10 mouse cellular contexts compared by ENCODE assay signal in genomic region chr13:100843944-100844343, GRCm38 (mm10). TPM values are rescaled to one million over a fixed set of nuclear protein-coding genes. Genes with fewer than 3 reads are reported as not detected.
DNase-seq lines count a peak whose midpoint lies in the region; ATAC-seq and TF ChIP-seq lines count a peak whose summit lies in the region.
"Had no signal": no experiment of that assay in that cellular context is flagged by ENCODE, and none has a peak within 500 bp of the region (broad histone marks: within the 10 kb centered on the region; RNA-seq: fewer than 3 reads in every experiment).

No protein-coding gene starts in this region.

- TF ChIP-seq RAD21 in CH12.LX (IDR thresholded peaks at IDR 0.05; ENCODE audit: low read depth, low read length) = peak; percentile 61

- H3K79me2 ChIP-seq in CH12.LX (replicated peaks; ENCODE audit: control insufficient read depth, extremely low read depth, insufficient read depth, poor library complexity, severe bottlenecking) = no peaks in the 10 kb centered on the region

- no peaks in the 10 kb centered on the region for H3K36me3 ChIP-seq in intestine, embryonic 14.5 days (ENCODE audit: control insufficient read depth, insufficient read depth, low read length)
- no peaks in the 10 kb centered on the region for H3K36me3 ChIP-seq in intestine, embryonic 16.5 days (ENCODE audit: control insufficient read depth, insufficient read depth, low read length)
- H3K36me3 ChIP-seq in CH12.LX (replicated peaks in 1 of 2; ENCODE audit: control insufficient read depth in 1 of 2, insufficient read depth in 1 of 2, low read length in 1 of 2) = no peaks in the 10 kb centered on the region
- no peaks in the 10 kb centered on the region for H3K36me3 ChIP-seq in liver, embryonic 12.5 days

- no peak for TF ChIP-seq EP300 in CH12.LX (IDR thresholded peaks at IDR 0.05; ENCODE audit: low read length)

- intact Hi-C loops in left cerebral cortex, postnatal 10 days (cut with DNase I) = no loop called here

- no peak overlapping the region for H3K27ac ChIP-seq in intestine, embryonic 14.5 days (ENCODE audit: low read depth)
- H3K27ac ChIP-seq in intestine, embryonic 16.5 days (ENCODE audit: low read length) = no peak overlapping the region
- H3K27ac ChIP-seq in CH12.LX (ENCODE audit: insufficient read depth, low read depth) = no peak overlapping the region
- no peak overlapping the region for H3K27ac ChIP-seq in liver, embryonic 12.5 days

- no peaks in the 10 kb centered on the region for H3K27me3 ChIP-seq in intestine, embryonic 14.5 days (replicated peaks; ENCODE audit: control insufficient read depth, insufficient read depth, low read length)
- no peaks in the 10 kb centered on the region for H3K27me3 ChIP-seq in intestine, embryonic 16.5 days (replicated peaks; ENCODE audit: control insufficient read depth, insufficient read depth, low read length)
- H3K27me3 ChIP-seq in CH12.LX (replicated peaks) = no peaks in the 10 kb centered on the region
- no peaks in the 10 kb centered on the region for H3K27me3 ChIP-seq in liver, embryonic 12.5 days (replicated peaks)

- H3K9me3 ChIP-seq in intestine, embryonic 14.5 days (ENCODE audit: control insufficient read depth, low read length) = no peaks in the 10 kb centered on the region
- no peaks in the 10 kb centered on the region; the same call in 1 of the 2 replicates for H3K9me3 ChIP-seq in intestine, embryonic 16.5 days (ENCODE audit: control insufficient read depth, low read length)
- no peaks in the 10 kb centered on the region for H3K9me3 ChIP-seq in CH12.LX (replicated peaks; ENCODE audit: low read length)
- no peaks in the 10 kb centered on the region for H3K9me3 ChIP-seq in liver, embryonic 12.5 days (replicated peaks)

- in situ Hi-C loops in CH12.LX (cut with MboI; ENCODE audit: low pct_ligation_motif_present, low pct_unique_long_range_greater_than_20kb, low sequenced_read_pairs) = loop anchor here (10.0 kb wide), 1 partner anchor 149 kb away; no protein-coding TSS in a partner anchor

- 0 out of 2 replicates have a peak, but pooled peaks have one; percentile 28 for ATAC-seq in intestine, embryonic 14.5 days (replicated peaks; ENCODE audit: low FRiP score, low TSS enrichment, low read depth)
- no peak for ATAC-seq in intestine, embryonic 16.5 days
- ATAC-seq in liver, embryonic 12.5 days = 0 out of 2 replicates have a peak, but pooled peaks have one; percentile 21

- peak; percentile 15 to 68; a peak in 2 of 4 replicates for TF ChIP-seq CTCF in CH12.LX (conservative IDR thresholded peaks at IDR 0.05 in 1 of 2, IDR thresholded peaks at IDR 0.05 in 1 of 2; ENCODE audit: low read depth in 2 of 2, low read length in 2 of 2)

- DNase-seq in intestine, embryonic 14.5 days (ENCODE audit: low spot score) = no peak
- no peak for DNase-seq in CH12.LX (ENCODE audit: extremely low read depth)
- DNase-seq in R1 (ENCODE audit: low read depth, low spot score) = peak; percentile 55
- no peak for DNase-seq in frontal cortex, adult 2 months (ENCODE audit: extremely low spot score in 1 of 2, low spot score in 1 of 2)
- no peak for DNase-seq in left cerebral cortex, postnatal 10 days (ENCODE audit: extremely low spot score in 1 of 2, low spot score in 2 of 2)
- no peak for DNase-seq in frontal cortex, postnatal 14 days (ENCODE audit: low spot score in 2 of 2)
- DNase-seq: heart, postnatal 10 days; midbrain, embryonic 14.5 days had no signal

- WGBS in intestine, embryonic 14.5 days = 89% methylated on average over 2 of the region's 2 CpGs
- 79% methylated on average over 2 of the region's 2 CpGs for WGBS in intestine, embryonic 16.5 days
- WGBS in liver, embryonic 12.5 days (ENCODE audit: insufficient replicate concordance) = 57% methylated on average over 2 of the region's 2 CpGs

- TF ChIP-seq POLR2A in CH12.LX (IDR thresholded peaks at IDR 0.05; ENCODE audit: low read depth, low read length) = no peak

- H3K4me2 ChIP-seq in intestine, embryonic 14.5 days (ENCODE audit: low read length) = no peak overlapping the region
- no peak overlapping the region for H3K4me2 ChIP-seq in intestine, embryonic 16.5 days (ENCODE audit: low read depth, low read length)
- no peak overlapping the region for H3K4me2 ChIP-seq in CH12.LX (ENCODE audit: insufficient read depth, low read depth, poor library complexity, severe bottlenecking)
- H3K4me2 ChIP-seq in liver, embryonic 12.5 days = no peak overlapping the region

- no peaks in the 10 kb centered on the region for H3K4me1 ChIP-seq in intestine, embryonic 14.5 days (replicated peaks; ENCODE audit: control insufficient read depth, insufficient read depth, low read length)
- peaks cover 3% of the 10 kb centered on the region; the same call in 1 of the 2 replicates for H3K4me1 ChIP-seq in intestine, embryonic 16.5 days (ENCODE audit: control insufficient read depth, insufficient read depth, low read length)
- H3K4me1 ChIP-seq in CH12.LX (ENCODE audit: control insufficient read depth in 1 of 2, insufficient read depth in 2 of 2) = peaks cover 0 to 3% of the 10 kb centered on the region in 2 experiments; a peak in 1 of 4 replicates
- no peaks in the 10 kb centered on the region for H3K4me1 ChIP-seq in liver, embryonic 12.5 days

- H3K4me3 ChIP-seq in intestine, embryonic 14.5 days (ENCODE audit: low read depth, low read length) = no peak overlapping the region
- no peak overlapping the region for H3K4me3 ChIP-seq in intestine, embryonic 16.5 days (ENCODE audit: low read length)
- H3K4me3 ChIP-seq in CH12.LX (replicated peaks in 1 of 3; ENCODE audit: low read depth in 2 of 3, low read length in 2 of 3, poor library complexity in 1 of 3) = no peak overlapping the region
- H3K4me3 ChIP-seq in liver, embryonic 12.5 days = no peak overlapping the region

- H3K9ac ChIP-seq in intestine, embryonic 14.5 days (ENCODE audit: low read length) = no peak overlapping the region
- H3K9ac ChIP-seq in intestine, embryonic 16.5 days (ENCODE audit: low read depth, low read length) = no peak overlapping the region
- no peak overlapping the region for H3K9ac ChIP-seq in CH12.LX (ENCODE audit: insufficient read depth, low read depth)
- no peak overlapping the region for H3K9ac ChIP-seq in liver, embryonic 12.5 days

- dilution Hi-C loops in CH12.LX (cut with MboI; ENCODE audit: extremely low pct_ligation_motif_present, extremely low pct_unique_long_range_greater_than_20kb, low sequenced_read_pairs) = no loop called here

TF ChIP-seq in CH12.LX, 34 proteins besides CTCF, POLR2A, EP300 and RAD21:
- TF ChIP-seq PAX5 (IDR thresholded peaks at IDR 0.05; ENCODE audit: low read length) (no peak), SMC3 (IDR thresholded peaks at IDR 0.05; ENCODE audit: low read depth, low read length) (peak; percentile 29; the same call in 1 of the 2 replicates), USF2 (conservative IDR thresholded peaks at IDR 0.05; ENCODE audit: low read depth, low read length) (no peak)

RNA-seq across cellular contexts. Expression of gene Slc30a5, which starts 10.7 kb away (rescaled TPM):
- polyA plus RNA-seq in intestine, embryonic 14.5 days (2014; fragmentation: Nextera tagmentation; extraction: Ambion mirVana) = 62.8 and 65.4 TPM in 2 replicates
- polyA plus RNA-seq in intestine, embryonic 16.5 days (2015; fragmentation: Nextera tagmentation; extraction: Ambion mirVana) = 59.1 and 70.4 TPM in 2 replicates
- 54.4 and 65.0 TPM in 2 replicates for total RNA-seq in CH12.LX (2012; rRNA removed)
- total RNA-seq in CH12.LX (2014; rRNA removed) = 99.9 and 111 TPM in 2 replicates
- 57.9 and 65.9 TPM in 2 replicates for polyA plus RNA-seq in CH12.LX (2012; ENCODE audit: insufficient read length, low read depth)
- 40.8 and 45.1 TPM in 2 replicates for polyA plus RNA-seq in liver, embryonic 12.5 days (2016; fragmentation: Nextera tagmentation; extraction: Ambion mirVana)
- polyA plus RNA-seq in frontal cortex, adult 2 months (2012; rRNA removed) = 42.0 and 43.4 TPM in 2 replicates
- total RNA-seq in left cerebral cortex, postnatal 10 days (2021) = 10 to 100 TPM; 40.1 to 42.8 TPM

RNA-seq across cellular contexts. Expression of gene Ccnb1, which starts 57.6 kb away (rescaled TPM):
- polyA plus RNA-seq in intestine, embryonic 14.5 days (2014; fragmentation: Nextera tagmentation; extraction: Ambion mirVana) = 242 and 267 TPM in 2 replicates
- 169 and 199 TPM in 2 replicates for polyA plus RNA-seq in intestine, embryonic 16.5 days (2015; fragmentation: Nextera tagmentation; extraction: Ambion mirVana)
- total RNA-seq in CH12.LX (2012; rRNA removed) (172 and 199 TPM in 2 replicates), CH12.LX (2014; rRNA removed) (416 and 456 TPM in 2 replicates)
- polyA plus RNA-seq in CH12.LX (2012; ENCODE audit: insufficient read length, low read depth) = 243 and 337 TPM in 2 replicates
- 284 and 289 TPM in 2 replicates for polyA plus RNA-seq in liver, embryonic 12.5 days (2016; fragmentation: Nextera tagmentation; extraction: Ambion mirVana)
- polyA plus RNA-seq in frontal cortex, adult 2 months (2012; rRNA removed) = 1.5 and 1.6 TPM in 2 replicates
- total RNA-seq in left cerebral cortex, postnatal 10 days (2021) = 1 to 10 TPM; 3.9 to 6.5 TPM

Comparison
In these comparisons a context has a peak if more than half of its experiments do, and no peak if none do; other contexts are left out.
1. RNA of gene Ccnb1, which starts 57.6 kb away (polyA plus RNA-seq): 284 to 289 TPM in liver, embryonic 12.5 days, 243 to 337 TPM in CH12.LX, 242 to 267 TPM in intestine, embryonic 14.5 days and 169 to 199 TPM in intestine, embryonic 16.5 days; 1.5 to 1.6 TPM in frontal cortex, adult 2 months; every median in the first group is over 10 times any median in the second.